Mouse (Mus musculus): Measurements from ENCODE around the gene Ncor2.

DNA sequence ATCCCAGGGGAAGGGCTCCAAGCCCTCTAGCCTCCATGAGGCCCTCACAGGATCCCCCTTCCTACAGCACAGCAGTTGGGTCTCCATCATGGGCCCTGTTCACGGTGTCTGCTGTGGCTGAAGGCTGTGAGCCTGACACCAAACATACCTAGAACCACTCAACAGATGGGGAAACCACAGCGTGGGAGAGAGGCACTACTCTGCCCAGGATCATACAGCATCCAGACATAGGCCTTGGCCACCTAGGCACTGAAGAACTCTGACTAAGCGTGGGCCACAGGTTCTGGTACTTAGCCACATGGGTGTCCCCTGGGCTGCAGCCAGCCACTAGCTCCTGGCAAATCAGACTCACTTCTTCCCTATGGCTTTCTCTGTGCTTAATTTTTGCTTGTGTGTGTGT lies 48.6 kb downstream of the Ncor2 start:
- TF ChIP-seq POLR2A (IDR thresholded peaks at IDR 0.05; ENCODE audit: borderline replicate concordance, control insufficient read depth, low read depth, low read length) (no peak), CTCF (IDR thresholded peaks at IDR 0.05; ENCODE audit: control insufficient read depth, insufficient read depth, low read length) (no peak)
